Mouse (Mus musculus) brain, embryonic 14.5 days (tissue): ENCODE data around the gene Sec63. TPM values are rescaled to one million over a fixed set of nuclear protein-coding genes. Genes with fewer than 3 reads are reported as not detected.

Experiments used
- DNase-seq: peaks from one replicate; pipeline ENCODE4 v3.0.0-alpha.2; 2011; ENCODE audit warnings: low read depth
- CTCF ChIP-seq: fragments of 200-500 bp; IDR thresholded peaks from 2 replicates; pipeline ENCODE4 v1.5.1; 2012; ENCODE audit warnings: inconsistent platforms, mild to moderate bottlenecking, moderate library complexity, borderline replicate concordance; ENCODE audit not compliant: insufficient read depth, insufficient read length; ENCODE audit errors: extremely low read depth
- POLR2A ChIP-seq: fragments of 200-500 bp; IDR thresholded peaks from 2 replicates; pipeline ENCODE4 v1.6.1; 2012; ENCODE audit warnings: mild to moderate bottlenecking, inconsistent platforms, borderline replicate concordance; ENCODE audit not compliant: poor library complexity, insufficient read depth, insufficient read length, severe bottlenecking; ENCODE audit errors: extremely low read depth
- polyA plus RNA-seq: library from polyadenylated mRNA; depleted of rRNA; stranded (reverse); fragments of >200 nt; gene quantifications from 2 replicates; pipeline ENCODE4 v1.2.3, GENCODE M21; 2012

The Sec63 gene
- polyA plus RNA-seq, 1 experiment = 44.3 TPM

DNA sequence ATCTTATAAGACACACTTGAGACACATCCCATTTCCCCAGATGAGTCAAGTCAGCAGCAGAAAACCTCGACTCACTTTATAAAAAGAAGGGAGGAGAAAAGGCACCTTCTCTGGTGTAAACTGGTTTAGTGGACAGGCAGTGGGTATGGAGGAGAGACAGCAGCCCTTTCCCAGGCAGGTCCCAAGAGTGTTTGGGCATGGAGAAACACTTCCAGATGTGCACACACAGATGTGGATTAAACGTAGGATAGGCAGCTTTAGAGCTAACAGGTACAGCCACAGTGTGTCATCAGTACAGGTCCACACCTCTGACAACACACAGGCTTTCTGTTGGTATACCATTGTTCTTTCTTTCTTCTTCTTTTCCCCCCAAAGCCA lies 98.5 kb downstream of the Sec63 start:
- no peak for DNase-seq

DNA sequence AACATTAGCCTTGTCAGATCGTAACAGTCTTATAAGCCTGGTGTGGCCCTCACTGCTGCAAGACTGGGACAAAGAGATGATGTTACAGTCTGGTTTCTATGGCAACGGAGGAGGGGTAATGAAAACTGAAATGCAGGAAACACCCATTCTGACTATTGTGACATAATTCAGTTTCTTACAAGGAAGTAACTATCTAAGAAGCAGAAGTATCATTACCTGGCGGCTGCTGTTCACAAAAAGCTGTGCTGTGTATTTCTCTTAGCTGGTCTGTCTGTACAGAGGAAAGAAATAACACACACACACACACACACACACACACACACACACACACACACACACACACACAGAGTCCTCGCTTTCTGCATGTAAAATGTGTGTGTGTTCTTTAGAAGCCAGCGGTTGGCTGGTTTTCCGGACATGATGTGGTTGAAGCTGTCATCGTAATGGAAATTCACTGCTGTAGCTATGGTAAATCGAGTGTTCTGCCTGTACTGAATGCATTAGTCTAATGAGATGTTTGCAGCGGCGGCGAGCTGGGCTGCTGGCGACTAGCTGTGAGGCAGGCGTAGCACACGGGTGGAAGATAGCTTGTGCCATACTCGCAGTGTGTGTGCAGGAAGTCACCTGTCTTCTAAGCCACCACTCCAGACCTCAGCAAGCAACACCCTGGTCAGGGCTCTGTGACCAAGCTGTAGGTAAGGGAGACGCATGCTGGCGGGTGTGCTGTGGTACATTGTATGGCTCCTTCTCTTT lies 99.0 kb downstream of the Sec63 start, which contains the start of gene Scml4:
TSS of gene Scml4 (plus strand) at position 212 of the 753 bp plus-strand sequence.
- TF ChIP-seq POLR2A = no peak
- no peak for TF ChIP-seq CTCF

More for the DNA sequence above, 98.5 kb downstream of the Sec63 start:
- no peak for TF ChIP-seq POLR2A

DNA sequence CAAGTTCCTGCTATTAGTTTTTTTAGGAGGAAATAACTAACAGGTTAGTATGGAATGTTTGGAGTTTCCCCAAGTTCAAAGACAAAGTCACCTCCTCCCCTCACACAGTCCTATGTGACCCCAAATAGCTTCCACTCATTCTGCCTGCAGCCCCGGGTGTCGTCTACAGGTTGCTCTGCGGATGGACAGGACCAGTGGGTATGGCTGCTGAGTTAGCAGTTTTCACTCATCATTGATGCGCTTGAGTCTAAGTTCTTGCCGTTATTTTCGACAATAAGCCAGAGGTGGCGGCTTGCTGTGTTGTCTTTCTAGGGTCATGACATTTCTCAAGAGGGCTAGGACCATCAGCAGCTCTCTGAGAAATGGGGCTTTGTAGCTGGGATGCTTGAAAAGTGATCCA lies 100.2 kb downstream of the Sec63 start:
- no peak for TF ChIP-seq POLR2A
- no peak for TF ChIP-seq CTCF
- no peak for DNase-seq

More for the DNA sequence above, 99.0 kb downstream of the Sec63 start, which contains the start of gene Scml4:
- DNase-seq = peak; percentile 93

DNA sequence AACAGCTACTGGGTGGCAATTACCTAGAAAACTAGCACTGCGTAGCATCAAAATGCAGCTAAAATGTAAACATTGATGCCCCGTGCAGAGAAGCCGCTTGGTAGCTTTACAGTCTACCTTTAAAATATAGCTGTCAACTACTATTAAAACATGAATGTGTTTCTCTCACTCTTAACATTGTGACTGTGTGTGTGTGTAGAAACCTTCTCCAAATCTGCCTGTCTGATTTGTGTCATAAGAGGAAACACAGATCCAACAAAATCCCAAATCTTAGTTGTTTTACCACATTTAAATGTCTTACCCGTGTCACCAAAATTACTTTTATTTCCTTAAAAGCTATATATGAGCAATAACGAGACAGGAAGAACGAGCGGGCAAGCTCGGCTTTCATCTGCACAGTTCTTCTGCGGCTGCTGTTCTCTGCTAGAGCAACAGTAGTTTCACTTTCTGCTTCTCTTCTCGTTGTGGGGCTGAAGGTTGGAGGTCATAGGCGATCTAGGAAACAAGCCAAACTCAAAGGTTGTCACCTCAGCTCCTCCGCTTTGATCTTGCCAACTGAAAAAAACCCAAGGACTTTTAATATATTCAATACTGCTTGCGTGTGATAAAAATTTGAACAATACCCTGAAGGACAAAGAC lies 100.9 kb downstream of the Sec63 start:
- no peak for DNase-seq
- no peak for TF ChIP-seq CTCF

DNA sequence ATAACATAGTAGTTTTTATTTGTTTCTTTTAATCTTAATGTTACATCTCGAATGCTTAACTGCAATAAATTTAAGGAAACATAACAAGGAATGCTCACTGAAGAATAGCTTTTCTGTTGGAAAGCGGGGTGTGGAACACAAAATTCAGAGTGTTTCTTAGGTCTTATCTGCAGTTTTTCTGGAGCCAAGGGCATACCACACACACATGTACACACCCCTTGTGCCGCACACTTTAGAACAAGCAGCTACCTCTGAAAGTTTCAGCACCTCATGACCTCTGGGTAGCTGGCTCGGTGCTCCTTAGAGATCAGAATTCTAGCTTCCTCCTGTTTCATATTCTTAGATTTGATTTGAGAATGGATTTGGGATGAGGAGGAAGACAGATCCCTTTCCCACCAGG lies 101.5 kb downstream of the Sec63 start:
- TF ChIP-seq POLR2A (no peak), CTCF (no peak)
- DNase-seq = no peak

DNA sequence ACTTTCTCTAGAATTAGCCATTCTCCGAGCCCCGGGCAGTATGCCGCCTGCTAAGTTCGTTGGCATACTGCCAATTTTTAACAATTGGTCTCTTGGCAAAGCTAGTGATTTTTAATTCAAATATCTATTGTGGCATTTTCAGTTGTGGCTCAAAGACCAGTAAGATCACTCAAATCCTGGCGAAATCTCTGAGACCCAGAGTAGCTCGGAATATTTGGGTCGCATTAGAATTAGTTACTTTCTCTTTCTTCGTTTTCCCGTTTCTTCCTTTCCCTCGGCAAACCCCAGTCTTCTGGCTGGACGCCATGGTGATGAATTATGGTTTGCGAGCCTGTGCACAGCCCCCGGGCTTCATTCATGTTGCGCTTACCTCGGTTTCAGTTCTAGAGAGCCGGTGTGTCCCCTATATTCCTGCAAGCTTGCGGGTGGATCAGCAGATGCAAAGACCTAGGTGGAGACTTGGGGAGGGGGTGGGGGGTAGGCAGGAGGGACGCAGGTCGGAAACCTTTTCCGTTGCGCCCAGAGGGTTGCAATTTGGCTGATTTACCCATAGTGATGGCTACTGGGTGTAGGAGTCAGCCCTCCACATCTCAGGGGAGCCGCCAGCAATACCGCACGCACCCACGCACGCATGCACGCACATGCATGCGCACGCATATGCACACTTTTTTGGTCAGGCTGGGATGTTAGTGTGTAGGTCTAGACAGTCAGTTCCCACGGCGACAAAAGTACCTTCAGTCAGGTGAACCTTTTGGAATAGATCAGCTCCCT lies 102.5 kb downstream of the Sec63 start:
- DNase-seq = peak; percentile 88
- TF ChIP-seq CTCF (no peak), POLR2A (no peak)

DNA sequence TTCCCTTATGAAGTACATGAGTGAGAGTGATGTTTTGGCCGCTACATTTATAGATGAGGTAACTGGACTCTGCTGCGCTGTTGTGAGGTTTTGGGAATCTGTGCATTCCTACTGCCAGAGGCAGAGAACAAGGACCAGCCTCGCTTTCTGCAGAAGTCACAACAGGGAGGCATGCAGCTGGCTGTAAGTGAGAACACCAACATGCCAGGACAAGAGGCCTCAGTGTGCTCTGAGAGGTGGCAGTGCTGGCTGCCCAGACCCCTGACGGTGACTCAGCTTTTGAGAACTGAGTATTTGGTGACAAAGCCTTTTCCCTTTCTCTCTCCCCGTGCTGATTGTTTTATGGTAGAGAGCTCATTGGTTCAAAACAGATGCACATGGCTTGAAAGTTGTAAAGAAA lies 103.4 kb downstream of the Sec63 start:
- no peak for TF ChIP-seq CTCF
- no peak for TF ChIP-seq POLR2A
- DNase-seq = peak; percentile 67

DNA sequence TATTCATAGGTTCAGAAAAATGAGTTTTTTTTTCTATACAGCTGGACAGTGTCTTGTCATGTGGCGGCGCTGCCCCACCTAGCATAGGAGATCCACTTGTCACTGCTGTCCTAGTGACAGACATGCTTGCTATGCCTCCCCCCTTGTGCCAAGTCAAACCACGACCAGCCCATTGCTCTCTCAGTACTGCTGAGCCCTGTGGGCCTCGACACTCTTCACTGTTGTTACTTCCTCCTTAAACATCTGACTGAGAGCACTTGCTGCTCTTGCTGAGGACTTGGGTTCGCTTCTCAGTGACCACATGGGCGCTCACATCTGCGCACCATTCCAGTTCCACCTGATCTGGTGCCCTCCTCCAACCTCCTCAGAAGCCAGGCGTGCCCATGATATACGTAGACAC lies 107.1 kb downstream of the Sec63 start:
- TF ChIP-seq POLR2A (no peak), CTCF (no peak)
- no peak for DNase-seq

DNA sequence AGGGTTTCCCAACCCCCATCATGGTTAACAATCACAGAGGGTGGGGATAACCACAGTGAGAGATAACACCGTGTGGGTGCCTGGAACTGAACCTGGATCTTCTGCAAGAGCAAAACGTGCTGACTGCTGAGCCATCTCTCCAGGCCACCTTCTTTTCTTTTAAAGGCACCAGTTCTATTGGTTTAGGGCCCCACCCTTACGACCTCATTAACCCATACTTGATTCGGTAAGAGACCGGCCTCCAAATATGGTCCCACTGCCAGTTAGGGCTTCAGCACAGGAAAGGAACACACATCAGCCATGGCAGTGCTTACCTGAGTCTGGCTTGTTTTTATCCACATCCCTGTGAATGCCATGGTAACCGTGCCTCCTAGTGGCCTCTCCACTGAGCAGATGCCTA lies 108.2 kb downstream of the Sec63 start:
- no peak for TF ChIP-seq POLR2A
- TF ChIP-seq CTCF = no peak
- DNase-seq = no peak

DNA sequence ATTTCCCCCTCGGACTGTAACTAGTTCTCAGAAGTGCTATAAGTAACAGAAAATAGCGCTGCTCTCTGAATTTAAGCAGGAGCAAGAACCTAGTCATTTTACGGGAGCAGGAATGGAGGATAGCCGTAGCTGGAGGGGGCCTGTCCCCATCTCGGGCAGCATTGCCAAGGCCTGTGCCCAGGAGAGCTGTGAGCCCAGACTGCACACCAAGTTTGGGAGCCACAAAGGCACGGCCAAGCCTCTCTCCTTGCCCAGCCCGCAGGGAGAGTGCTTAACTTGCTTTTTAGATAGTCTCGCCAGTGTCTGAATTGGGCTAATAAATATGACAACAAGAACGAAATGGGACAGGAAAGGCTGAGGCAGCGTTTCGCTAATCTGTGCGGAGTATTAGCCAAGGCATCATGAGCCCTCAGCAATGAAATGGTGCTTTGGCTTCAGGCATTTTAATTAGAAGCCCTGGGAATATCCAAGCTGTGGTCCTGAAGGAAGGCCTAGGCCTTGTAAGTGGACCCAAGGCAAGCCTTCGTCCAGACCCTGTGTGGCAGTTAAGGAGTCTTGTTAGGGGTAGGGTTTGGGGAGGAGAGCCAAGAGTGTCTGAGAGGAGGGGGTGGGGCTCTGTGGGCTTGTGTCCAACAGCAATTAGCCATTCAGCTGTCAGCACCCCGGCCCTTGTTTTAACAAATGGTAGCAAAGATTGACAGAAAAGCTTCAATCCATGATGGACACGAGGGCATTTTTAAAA lies 111.1 kb downstream of the Sec63 start:
- no peak for TF ChIP-seq CTCF
- DNase-seq = peak; percentile 95

DNA sequence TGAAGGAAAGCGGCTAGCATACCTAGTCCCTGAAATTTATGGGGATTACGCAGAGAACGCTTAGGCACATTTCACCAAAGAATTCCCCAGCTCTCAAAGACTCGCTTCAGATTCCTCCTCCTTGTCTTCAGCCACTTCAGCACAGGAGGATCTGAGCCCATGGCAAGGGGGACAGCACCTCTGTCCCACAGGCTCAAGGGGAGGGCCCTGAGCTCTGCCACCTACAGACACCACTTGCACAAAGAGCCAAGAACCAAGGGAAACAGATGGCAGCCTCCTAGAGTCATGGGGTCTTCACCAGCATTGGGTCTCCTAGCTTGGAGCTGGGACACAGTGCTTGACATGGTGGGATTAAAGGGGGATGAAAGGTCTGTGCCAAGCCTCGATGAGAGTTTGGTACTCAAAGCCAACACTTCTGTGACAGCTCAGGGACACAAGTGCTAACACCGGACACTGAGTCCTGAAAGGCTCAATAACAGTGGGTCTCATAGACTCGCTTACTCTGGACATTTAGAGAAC lies 111.8 kb downstream of the Sec63 start:
- TF ChIP-seq CTCF (no peak), POLR2A (no peak)
- DNase-seq = no peak
